Mouse (Mus musculus) midbrain, embryonic 15.5 days (tissue): ENCODE measurements around the gene Snx21. TPM values are rescaled to one million over a fixed set of nuclear protein-coding genes. Genes with fewer than 3 reads are reported as not detected.
A peak's percentile ranks its signal among the peaks of the same experiment; 100 is the strongest.

Experiments used
- ATAC-seq: fragments of 200-750 bp; cut with Nextera tagmentation; replicated peaks from 2 replicates; pipeline ENCODE4 v1.8.0; 2017; ENCODE audit warnings: moderate TSS enrichment
- H3K27ac ChIP-seq: fragments of 300-500 bp; sonication (generic); 2 replicates; pipeline ENCODE4 v1.5.1; 2015; ENCODE audit warnings: mild to moderate bottlenecking, inconsistent platforms
- H3K27me3 ChIP-seq: fragments of 300-500 bp; sonication (generic); replicated peaks from 2 replicates; pipeline ENCODE4 v1.6.1; 2015; ENCODE audit warnings: inconsistent platforms
- H3K36me3 ChIP-seq: fragments of 300-500 bp; sonication (generic); replicated peaks from 2 replicates; pipeline ENCODE4 v1.6.1; 2015; ENCODE audit warnings: inconsistent platforms
- H3K4me1 ChIP-seq: fragments of 300-500 bp; sonication (generic); 2 replicates; pipeline ENCODE4 v1.6.1; 2015; ENCODE audit warnings: inconsistent platforms
- H3K4me2 ChIP-seq: fragments of 300-500 bp; sonication (generic); 2 replicates; pipeline ENCODE4 v1.6.1; 2015; ENCODE audit warnings: inconsistent platforms, mild to moderate bottlenecking, moderate library complexity
- H3K4me3 ChIP-seq: fragments of 300-500 bp; sonication (generic); 2 replicates; pipeline ENCODE4 v1.5.1; 2015; ENCODE audit warnings: mild to moderate bottlenecking, inconsistent platforms
- H3K9ac ChIP-seq: fragments of 300-500 bp; sonication (generic); 2 replicates; pipeline ENCODE4 v1.6.1; 2015; ENCODE audit warnings: mild to moderate bottlenecking, inconsistent platforms
- H3K9me3 ChIP-seq: fragments of 300-500 bp; sonication (generic); 2 replicates; pipeline ENCODE4 v1.6.1; 2016; ENCODE audit warnings: inconsistent platforms
- WGBS: fragments of 180-500 bp; shearing (Covaris S2); methylation state at CpG from one replicate; pipeline ENCODE4 v1.1.7; 2015; ENCODE audit warnings: mixed read lengths; 5-methylcytosine and 5-hydroxymethylcytosine counted together
- polyA plus RNA-seq: library from polyadenylated mRNA; unstranded; fragments of >200 nt; fragmentation: Nextera tagmentation; extraction: Ambion mirVana; gene quantifications from 2 replicates; pipeline ENCODE4 v1.2.1, GENCODE M21; 2015

Snx21 gene
- polyA plus RNA-seq, 1 experiment from 2014 or later, result 34.8 TPM

DNA sequence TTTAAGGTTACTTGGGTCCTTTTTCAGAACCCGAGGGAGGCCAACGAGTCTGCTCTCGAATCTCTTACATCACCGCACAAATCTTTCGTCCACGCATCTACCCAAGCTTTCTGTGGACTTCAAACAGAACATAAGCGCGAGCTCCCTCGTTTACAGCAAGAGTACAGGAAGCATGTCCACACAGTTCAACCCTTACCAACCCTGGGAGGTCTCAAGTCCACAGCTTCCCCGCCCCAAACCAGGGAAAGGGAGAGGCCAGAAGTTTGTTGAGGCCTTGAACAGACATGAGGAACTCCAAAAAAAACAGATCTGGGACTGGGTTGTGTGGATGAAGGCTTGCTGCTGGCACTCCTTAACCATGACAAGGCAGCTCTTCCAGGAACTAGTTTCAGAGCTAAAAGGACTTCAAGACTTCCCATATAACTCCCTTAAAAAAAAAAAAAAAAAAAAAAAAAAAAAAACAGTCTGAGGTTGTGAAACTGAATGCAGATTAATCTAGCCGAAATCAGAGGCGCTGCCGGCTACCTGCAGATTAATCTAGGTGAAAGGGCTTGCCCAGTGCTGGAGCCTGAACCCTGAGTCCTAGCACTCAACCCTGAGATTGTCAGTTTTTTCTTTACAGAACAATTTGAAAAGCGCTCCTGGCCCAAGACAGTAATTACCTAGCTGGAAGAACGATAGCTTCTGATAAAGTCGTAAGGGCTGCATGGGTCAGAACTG, 17.7 kb downstream of the Snx21 start:
- ATAC-seq, result no peak
- peak overlapping the region; percentile 67; the same call in 1 of the 2 replicates for H3K9ac ChIP-seq
- 93% methylated on average over 16 of the region's 16 CpGs for WGBS
- H3K9me3 ChIP-seq, result no peaks in the 10 kb centered on the region
- no peak overlapping the region for H3K27ac ChIP-seq
- no peaks in the 10 kb centered on the region for H3K27me3 ChIP-seq
- H3K4me2 ChIP-seq, result peak overlapping the region; percentile 63
- peaks cover 33% of the 10 kb centered on the region for H3K4me1 ChIP-seq
- H3K4me3 ChIP-seq, result peak overlapping the region; percentile 73
- no peaks in the 10 kb centered on the region; the same call in 1 of the 2 replicates for H3K36me3 ChIP-seq

DNA sequence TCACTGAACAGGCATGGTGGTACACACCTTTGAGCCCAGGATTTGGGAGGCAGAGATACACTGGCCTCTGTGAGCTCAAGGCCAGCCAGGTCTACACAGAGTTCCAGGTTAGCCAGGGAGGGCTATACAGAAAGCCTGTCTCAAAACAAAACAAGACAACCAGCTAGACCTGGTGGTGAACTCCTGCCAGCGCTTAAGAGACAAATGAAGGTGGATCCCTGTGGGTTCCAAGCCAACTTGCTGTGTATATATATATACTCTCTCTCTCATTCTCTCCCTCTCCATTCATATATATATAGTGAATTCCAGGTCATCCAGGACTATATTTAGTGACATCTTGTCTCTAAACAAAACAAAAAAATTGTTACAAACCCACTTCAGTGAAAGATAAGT, 18.3 kb downstream of the Snx21 start:
- no peak for ATAC-seq
- peak overlapping the region; percentile 73 for H3K4me3 ChIP-seq
- no peaks in the 10 kb centered on the region for H3K9me3 ChIP-seq
- peak overlapping the region; percentile 67 for H3K9ac ChIP-seq
- peaks cover 33% of the 10 kb centered on the region for H3K4me1 ChIP-seq
- H3K27ac ChIP-seq, result peak overlapping the region; percentile 82; the same call in 1 of the 2 replicates
- no peaks in the 10 kb centered on the region for H3K27me3 ChIP-seq
- no peaks in the 10 kb centered on the region; the same call in 1 of the 2 replicates for H3K36me3 ChIP-seq
- WGBS, result 68% methylated on average over 1 of the region's 1 CpGs
- peak overlapping the region; percentile 63 for H3K4me2 ChIP-seq

DNA sequence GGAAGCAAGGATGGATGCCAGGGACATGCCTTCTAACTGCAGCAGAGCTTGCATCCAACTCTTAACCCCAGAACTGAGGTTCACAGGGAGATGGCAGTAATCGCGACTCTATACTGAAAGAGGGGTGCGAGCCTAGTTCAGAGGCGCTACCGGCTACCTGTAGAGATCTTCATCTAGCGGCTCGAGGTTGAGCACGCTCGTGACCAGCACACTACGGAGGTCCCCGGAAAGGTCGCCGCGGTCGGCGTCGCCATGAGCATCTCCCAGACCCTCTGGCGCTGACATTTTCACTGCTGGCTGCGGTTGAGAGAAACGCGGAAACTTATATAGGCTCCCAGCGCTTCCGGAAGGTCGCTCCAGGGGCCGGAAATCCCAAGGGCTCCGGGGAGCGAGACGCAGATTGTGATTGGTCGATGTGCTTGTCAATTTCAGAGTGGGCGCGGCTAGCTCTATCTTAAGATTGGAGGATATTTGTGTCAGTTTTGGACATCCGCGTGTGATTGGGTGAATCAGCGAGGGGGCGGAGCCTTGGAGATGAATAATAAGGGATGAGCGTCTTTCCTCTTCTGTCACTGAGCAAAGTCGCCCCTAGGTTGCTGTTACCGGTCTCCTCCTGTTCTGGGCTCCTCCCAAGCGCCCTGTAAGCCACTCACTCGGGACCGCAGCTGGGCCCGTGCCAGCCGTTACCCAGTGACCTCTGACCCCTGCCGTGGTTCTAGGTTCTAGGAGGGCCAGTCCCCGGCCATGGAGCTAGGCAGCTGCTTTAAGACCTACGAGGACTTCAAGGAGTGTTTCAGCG, 19.1 kb downstream of the Snx21 start, which contains the start of the genes Acot8 and Zswim3:
Gene Acot8 (minus strand): TSS at position 350 of the 799 bp plus-strand sequence.
Gene Zswim3 (plus strand): TSS at position 566 of the 799 bp plus-strand sequence.
- peak; percentile 96 for ATAC-seq
- peaks cover 33% of the 10 kb centered on the region for H3K4me1 ChIP-seq
- WGBS, result under 1% methylated on average over 47 of the region's 47 CpGs

DNA sequence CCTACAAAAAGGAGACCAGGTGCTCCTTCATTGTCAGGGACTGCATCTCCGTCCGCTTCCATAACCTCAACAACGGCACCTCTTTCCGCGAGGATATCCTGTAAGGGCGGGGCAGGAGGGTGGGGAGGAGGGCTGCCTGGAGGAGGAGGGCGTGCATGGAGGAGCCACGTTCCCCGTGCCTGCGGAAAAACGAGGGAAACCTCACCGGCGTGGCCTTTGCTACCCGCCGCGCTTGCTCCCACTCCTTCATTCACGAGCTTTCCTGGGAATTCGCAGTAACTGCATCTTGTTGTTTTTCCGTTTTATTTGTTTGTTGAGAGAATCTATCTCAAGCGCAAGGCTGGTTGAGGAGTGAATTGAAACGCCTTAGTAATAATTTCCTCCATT, 19.7 kb downstream of the Snx21 start:
- H3K9ac ChIP-seq, result peak overlapping the region; percentile 79
- H3K4me2 ChIP-seq, result peak overlapping the region; percentile 73
- WGBS, result 3% methylated on average over 21 of the region's 21 CpGs
- no peaks in the 10 kb centered on the region; the same call in 1 of the 2 replicates for H3K36me3 ChIP-seq
- H3K4me1 ChIP-seq, result peaks cover 33% of the 10 kb centered on the region
- peak; percentile 61 for ATAC-seq
- peak overlapping the region; percentile 85 for H3K27ac ChIP-seq
- no peaks in the 10 kb centered on the region for H3K27me3 ChIP-seq
- no peaks in the 10 kb centered on the region for H3K9me3 ChIP-seq
- H3K4me3 ChIP-seq, result peak overlapping the region; percentile 73

More for the DNA sequence above, 19.1 kb downstream of the Snx21 start, which contains the start of the genes Acot8 and Zswim3:
- no peaks in the 10 kb centered on the region for H3K9me3 ChIP-seq
- no peaks in the 10 kb centered on the region; the same call in 1 of the 2 replicates for H3K36me3 ChIP-seq
- H3K4me2 ChIP-seq, result peak within 1 kb of the TSS; percentile 73
- H3K4me3 ChIP-seq, result peak within 1 kb of the TSS; percentile 73
- H3K27ac ChIP-seq, result peak within 1 kb of the TSS; percentile 85
- peak within 1 kb of the TSS; percentile 79 for H3K9ac ChIP-seq
- H3K27me3 ChIP-seq, result no peaks in the 10 kb centered on the region

DNA sequence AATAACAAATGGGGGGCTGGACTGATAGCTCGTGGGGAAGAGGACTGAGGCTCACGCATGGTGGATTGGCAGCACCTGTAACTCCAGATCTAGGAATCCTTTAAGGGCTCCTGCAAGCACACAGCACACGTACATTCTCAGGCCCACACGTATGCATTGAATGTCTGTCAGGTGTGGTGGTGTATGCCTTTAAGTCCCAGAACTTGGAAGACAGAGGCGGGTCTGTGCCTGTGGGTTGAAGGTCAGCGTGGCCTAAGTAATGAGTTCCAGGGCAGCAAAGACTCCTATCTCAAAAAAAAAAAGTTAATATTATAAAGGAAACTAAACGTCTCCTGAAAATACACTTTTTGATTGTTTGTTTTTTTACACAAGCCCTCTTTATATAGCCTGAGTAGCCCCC, 21.0 kb downstream of the Snx21 start:
- WGBS, result 85% methylated on average over 7 of the region's 7 CpGs
- Histone ChIP-seq H3K9ac (no peak overlapping the region), H3K4me3 (no peak overlapping the region), H3K4me2 (peak overlapping the region; percentile 73; the same call in 1 of the 2 replicates), H3K4me1 (peaks cover 33% of the 10 kb centered on the region), H3K27ac (no peak overlapping the region), H3K27me3 (no peaks in the 10 kb centered on the region), H3K9me3 (no peaks in the 10 kb centered on the region), H3K36me3 (no peaks in the 10 kb centered on the region)
- no peak for ATAC-seq

DNA sequence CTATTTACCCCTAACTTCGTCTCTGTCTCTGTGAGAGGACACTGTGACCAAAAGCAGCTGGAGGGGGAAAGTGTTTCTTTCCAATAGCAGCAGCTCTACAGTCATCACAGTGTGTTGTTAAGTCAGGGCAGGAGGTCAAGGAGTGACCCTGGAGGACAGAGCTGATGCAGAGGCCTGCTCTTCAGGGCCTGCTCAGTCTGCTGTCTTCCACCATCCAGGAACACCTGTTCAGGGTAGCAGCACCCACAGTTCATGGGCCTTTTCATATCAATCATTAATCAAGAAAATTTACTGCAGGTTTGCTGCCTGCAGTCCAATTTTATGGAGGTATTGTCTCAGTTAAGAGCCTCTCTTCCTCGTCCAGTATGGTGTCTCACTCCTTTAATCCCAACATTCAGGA, 27.9 kb downstream of the Snx21 start:
- Histone ChIP-seq H3K36me3 (0 out of 2 replicates have a peak, but pooled peaks cover 3% of the 10 kb centered on the region), H3K9ac (no peak overlapping the region), H3K4me2 (no peak overlapping the region), H3K27me3 (no peaks in the 10 kb centered on the region), H3K4me1 (no peaks in the 10 kb centered on the region), H3K9me3 (no peaks in the 10 kb centered on the region), H3K27ac (no peak overlapping the region), H3K4me3 (no peak overlapping the region)
- 50% methylated on average over 2 of the region's 2 CpGs for WGBS
- ATAC-seq, result no peak

DNA sequence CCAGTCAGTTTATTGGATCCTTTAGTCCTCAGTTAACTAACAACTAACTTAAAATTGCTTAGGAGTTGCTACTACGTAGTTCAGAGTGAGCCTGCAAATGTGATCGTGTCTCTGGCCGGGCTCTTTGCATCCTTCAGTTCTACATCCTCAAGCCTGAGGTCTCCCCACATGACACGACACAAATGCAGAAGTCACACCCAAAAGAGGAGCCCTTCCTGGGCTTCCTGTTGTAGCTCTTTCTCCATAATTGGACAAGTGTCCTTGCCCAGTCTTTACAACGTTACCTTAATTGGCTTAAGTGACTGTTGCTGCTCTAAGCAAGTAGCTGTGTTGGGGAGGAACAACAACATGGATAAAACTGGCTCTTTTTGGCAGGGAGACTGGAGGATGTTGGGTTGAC, 29.7 kb downstream of the Snx21 start:
- WGBS, result 89% methylated on average over 5 of the region's 5 CpGs
- no peak overlapping the region for H3K27ac ChIP-seq
- ATAC-seq, result no peak
- H3K4me2 ChIP-seq, result no peak overlapping the region
- no peak overlapping the region for H3K9ac ChIP-seq
- peaks cover 6% of the 10 kb centered on the region; the same call in 1 of the 2 replicates for H3K36me3 ChIP-seq
- no peak overlapping the region for H3K4me3 ChIP-seq
- no peaks in the 10 kb centered on the region for H3K4me1 ChIP-seq
- H3K9me3 ChIP-seq, result no peaks in the 10 kb centered on the region
- no peaks in the 10 kb centered on the region for H3K27me3 ChIP-seq

DNA sequence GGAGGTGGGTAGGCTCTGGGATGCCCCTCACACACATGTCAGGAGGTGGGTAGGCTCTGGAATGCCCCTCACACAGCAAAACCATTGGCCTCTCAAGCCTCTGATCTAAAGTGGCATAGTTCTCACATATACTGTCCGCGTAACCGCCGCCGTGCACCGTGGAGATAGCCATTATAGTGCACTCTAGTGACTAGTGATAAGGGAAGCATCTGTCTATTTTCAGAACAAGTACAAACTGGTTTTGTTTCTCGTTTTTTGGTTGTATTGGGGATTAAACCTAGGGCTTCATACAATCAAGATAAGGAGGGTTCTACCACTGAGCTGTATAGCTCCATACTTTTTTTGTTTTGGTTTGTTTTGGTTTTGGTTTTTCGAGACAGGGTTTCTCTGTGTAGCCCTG, 30.2 kb downstream of the Snx21 start:
- Histone ChIP-seq H3K4me2 (no peak overlapping the region), H3K9me3 (no peaks in the 10 kb centered on the region), H3K27ac (no peak overlapping the region), H3K36me3 (peaks cover 10% of the 10 kb centered on the region), H3K4me1 (no peaks in the 10 kb centered on the region), H3K27me3 (no peaks in the 10 kb centered on the region), H3K9ac (no peak overlapping the region), H3K4me3 (no peak overlapping the region)
- ATAC-seq, result no peak
- WGBS, result 92% methylated on average over 8 of the region's 8 CpGs

DNA sequence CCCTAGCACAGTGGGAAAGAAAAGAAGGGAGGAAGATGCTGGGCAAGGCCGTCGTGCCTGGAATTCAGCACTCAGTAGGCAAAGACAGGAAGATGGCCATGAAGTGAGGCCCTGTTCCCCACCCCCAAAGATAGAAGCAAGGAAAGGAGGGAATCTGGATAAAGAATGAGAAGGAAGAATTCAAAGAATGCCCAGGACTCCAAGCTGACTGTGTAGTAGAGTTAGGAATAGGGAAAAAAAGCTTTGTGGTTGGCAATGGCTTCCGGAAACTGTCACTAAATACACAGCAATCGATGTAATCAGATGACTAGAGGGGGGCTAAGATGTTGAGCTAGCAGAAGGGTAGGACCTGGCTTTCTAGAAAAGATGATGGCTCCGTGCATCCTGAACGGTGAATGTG, 31.6 kb downstream of the Snx21 start:
- Histone ChIP-seq H3K9ac (no peak overlapping the region), H3K27ac (no peak overlapping the region), H3K4me2 (no peak overlapping the region), H3K36me3 (peaks cover 16% of the 10 kb centered on the region), H3K9me3 (no peaks in the 10 kb centered on the region), H3K4me3 (no peak overlapping the region), H3K27me3 (no peaks in the 10 kb centered on the region), H3K4me1 (peaks cover 3% of the 10 kb centered on the region)
- 85% methylated on average over 6 of the region's 6 CpGs for WGBS
- no peak for ATAC-seq

DNA sequence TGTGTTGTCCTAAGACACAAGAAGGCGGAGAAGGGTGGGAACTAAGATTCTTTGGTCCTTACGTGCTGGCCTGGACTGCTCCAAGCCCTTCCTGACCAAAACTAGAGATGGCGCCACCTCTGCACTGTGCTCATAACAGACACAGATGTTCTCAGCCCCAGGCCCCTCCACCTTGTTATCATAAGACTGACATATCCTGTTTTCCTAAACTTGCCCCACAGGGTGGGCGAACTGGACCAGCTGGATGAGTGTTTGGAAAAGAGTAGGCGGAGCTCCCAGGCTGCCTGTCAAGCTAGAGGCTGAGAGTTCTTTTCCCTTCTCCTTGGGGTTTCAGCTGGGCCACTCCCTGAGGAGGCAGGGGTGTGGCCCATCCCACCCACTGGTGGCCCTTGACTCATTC, 32.1 kb downstream of the Snx21 start:
- no peak overlapping the region for H3K4me3 ChIP-seq
- 77% methylated on average over 5 of the region's 5 CpGs for WGBS
- H3K36me3 ChIP-seq, result peaks cover 16% of the 10 kb centered on the region
- no peak overlapping the region for H3K4me2 ChIP-seq
- peaks cover 7% of the 10 kb centered on the region for H3K4me1 ChIP-seq
- H3K9me3 ChIP-seq, result no peaks in the 10 kb centered on the region
- ATAC-seq, result no peak
- H3K9ac ChIP-seq, result no peak overlapping the region
- no peak overlapping the region for H3K27ac ChIP-seq
- no peaks in the 10 kb centered on the region for H3K27me3 ChIP-seq

DNA sequence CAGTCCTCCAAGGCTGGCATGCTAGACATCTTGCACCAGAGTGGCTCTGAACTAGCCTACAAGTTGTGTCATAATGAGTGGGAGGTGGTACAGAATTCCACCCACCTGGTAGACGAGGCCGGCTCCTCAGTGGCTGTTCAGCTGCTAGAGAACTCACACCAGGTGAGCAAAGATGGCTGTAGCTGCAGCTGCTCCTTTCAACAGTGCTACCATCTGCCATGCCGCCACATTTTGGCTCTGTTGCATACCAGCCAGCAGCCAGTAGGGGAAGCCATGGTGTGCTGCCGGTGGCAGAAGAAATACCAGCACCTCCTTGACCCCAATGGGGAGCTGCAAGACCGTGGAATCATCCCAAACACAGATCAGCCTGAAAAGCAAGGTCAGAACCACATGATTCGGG, 35.4 kb downstream of the Snx21 start:
- Histone ChIP-seq H3K4me2 (no peak overlapping the region), H3K9me3 (no peaks in the 10 kb centered on the region), H3K27me3 (no peaks in the 10 kb centered on the region), H3K27ac (no peak overlapping the region), H3K9ac (no peak overlapping the region), H3K4me3 (no peak overlapping the region), H3K4me1 (peaks cover 22% of the 10 kb centered on the region), H3K36me3 (peaks cover 28% of the 10 kb centered on the region)
- 85% methylated on average over 6 of the region's 6 CpGs for WGBS
- no peak for ATAC-seq

DNA sequence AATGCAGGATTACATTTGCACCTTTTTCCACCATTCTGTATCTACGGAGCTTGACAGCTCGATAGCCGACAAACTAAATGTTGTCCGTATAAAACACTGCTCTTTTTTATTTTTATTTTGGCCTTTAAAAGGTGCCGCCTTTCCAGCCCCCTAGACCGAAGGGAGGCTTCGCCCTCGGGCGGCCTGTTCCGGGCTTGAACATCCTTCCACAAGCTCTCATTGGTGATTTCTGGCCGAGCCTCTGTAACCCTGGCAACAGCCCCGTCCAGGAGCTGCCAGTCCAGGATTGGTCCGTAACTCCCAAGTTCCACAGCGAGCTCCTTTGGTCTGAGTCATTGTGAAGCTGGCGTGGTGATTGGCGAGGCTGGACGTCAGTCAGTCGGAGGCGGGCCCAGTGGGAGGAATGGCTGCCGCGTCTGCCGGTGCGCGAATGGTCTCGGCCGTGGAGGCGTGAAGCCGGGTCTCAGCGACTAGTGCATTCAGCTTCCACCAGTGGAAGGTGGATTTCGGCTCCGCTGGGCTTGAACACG, 37.1 kb downstream of the Snx21 start, which contains the start of gene Zswim1:
Gene Zswim1 (plus strand): TSS at position 51 of the 530 bp plus-strand sequence.
- ATAC-seq, result peak; percentile 99
- Histone ChIP-seq H3K9ac (peak within 1 kb of the TSS; percentile 81), H3K27me3 (no peaks in the 10 kb centered on the region), H3K9me3 (no peaks in the 10 kb centered on the region), H3K4me3 (peak within 1 kb of the TSS; percentile 80), H3K4me2 (peak within 1 kb of the TSS; percentile 57), H3K27ac (peak within 1 kb of the TSS; percentile 96), H3K4me1 (peaks cover 29% of the 10 kb centered on the region), H3K36me3 (peaks cover 41% of the 10 kb centered on the region)
- WGBS, result under 1% methylated on average over 32 of the region's 32 CpGs
